Mouse (Mus musculus) C2C12 (cell line): ENCODE measurements around the gene Nfya. TPM values are rescaled to one million over a fixed set of nuclear protein-coding genes. Genes with fewer than 3 reads are reported as not detected.

Experiments used
- H3K27me3 ChIP-seq: one replicate; pipeline ENCODE4 v1.6.1; 2011; ENCODE audit not compliant: control insufficient read depth, insufficient read depth, insufficient read length
- H3K36me3 ChIP-seq: one replicate; pipeline ENCODE4 v1.6.1; 2011; ENCODE audit not compliant: control insufficient read depth, insufficient read depth
- H3K4me3 ChIP-seq: one replicate; pipeline ENCODE4 v1.5.1; 2011; ENCODE audit warnings: mild to moderate bottlenecking, control low read depth; ENCODE audit not compliant: poor library complexity, insufficient read depth, severe bottlenecking
- H3K79me2 ChIP-seq: one replicate; pipeline ENCODE4 v1.6.1; 2011; ENCODE audit not compliant: control insufficient read depth, insufficient read depth
- H3K79me3 ChIP-seq: one replicate; pipeline ENCODE4 v1.6.1; 2011; ENCODE audit warnings: low read depth, control low read depth
- H3ac ChIP-seq: one replicate; pipeline ENCODE3; 2011; ENCODE audit warnings: low read depth; ENCODE audit not compliant: control insufficient read depth, insufficient read length
- CEBPB ChIP-seq: IDR thresholded peaks from one replicate; pipeline ENCODE4 v1.6.1; 2011; ENCODE audit warnings: low read depth, mild to moderate bottlenecking, control low read depth, moderate library complexity
- CTCF ChIP-seq: IDR thresholded peaks from one replicate; pipeline ENCODE4 v1.5.1; 2011; ENCODE audit not compliant: control insufficient read depth, insufficient read depth, insufficient read length
- FOSL1 ChIP-seq: IDR thresholded peaks from one replicate; pipeline ENCODE4 v1.8.0; 2011; ENCODE audit warnings: mild to moderate bottlenecking, low read length; ENCODE audit not compliant: poor library complexity, insufficient read depth, severe bottlenecking
- MAX ChIP-seq: IDR thresholded peaks from one replicate; pipeline ENCODE4 v1.6.1; 2011; ENCODE audit warnings: mild to moderate bottlenecking, control low read depth
- MYOD1 ChIP-seq: IDR thresholded peaks from one replicate; pipeline ENCODE4 v1.6.1; 2011; ENCODE audit warnings: low read depth; ENCODE audit not compliant: control insufficient read depth, insufficient read length
- MYOG ChIP-seq: IDR thresholded peaks from one replicate; pipeline ENCODE4 v1.6.1; 2011; ENCODE audit not compliant: control insufficient read depth, insufficient read length; ENCODE audit errors: extremely low read depth
- USF1 ChIP-seq: IDR thresholded peaks from one replicate; pipeline ENCODE4 v1.6.1; 2011; ENCODE audit warnings: low read depth, mild to moderate bottlenecking, control low read depth, moderate library complexity
- polyA plus RNA-seq: library from polyadenylated mRNA; unstranded; fragments of >200 nt; fragmentation: generic; extraction: Trizol; gene quantifications from one replicate; pipeline ENCODE4 v1.2.1, GENCODE M21; 2012; ENCODE audit warnings: missing spikeins

The Nfya gene
- polyA plus RNA-seq, 1 experiment = 24.0 TPM

- no peak for TF ChIP-seq CEBPB
- TF ChIP-seq CTCF = no peak
- no peak for TF ChIP-seq MYOD1
- TF ChIP-seq MYOG = no peak
- no peak for TF ChIP-seq FOSL1
- Histone ChIP-seq H3K4me3 (no peak overlapping the region), H3K36me3 (no peaks in the 10 kb centered on the region), H3K79me3 (no peaks in the 10 kb centered on the region), H3K79me2 (no peaks in the 10 kb centered on the region), H3ac (no peak overlapping the region), H3K27me3 (no peaks in the 10 kb centered on the region)
Measured at GRCm38 (mm10) chr17:48443542-48444145, 33.9 kb upstream of the Nfya start.

GRCm38 (mm10) chr17:48442745-48443457 is 33.2 kb upstream of the Nfya start:
- Histone ChIP-seq H3K79me2 (no peaks in the 10 kb centered on the region), H3K36me3 (no peaks in the 10 kb centered on the region), H3K27me3 (no peaks in the 10 kb centered on the region), H3K79me3 (no peaks in the 10 kb centered on the region), H3ac (no peak overlapping the region), H3K4me3 (no peak overlapping the region)
- TF ChIP-seq CTCF = no peak
- no peak for TF ChIP-seq FOSL1

GRCm38 (mm10) chr17:48437421-48437911 is 27.8 kb upstream of the Nfya start:
- Histone ChIP-seq H3K4me3 (no peak overlapping the region), H3K27me3 (no peaks in the 10 kb centered on the region), H3K79me2 (no peaks in the 10 kb centered on the region), H3K79me3 (no peaks in the 10 kb centered on the region), H3ac (no peak overlapping the region), H3K36me3 (no peaks in the 10 kb centered on the region)
- no peak for TF ChIP-seq CEBPB
- no peak for TF ChIP-seq MYOG
- TF ChIP-seq MAX = no peak
- TF ChIP-seq USF1 = no peak
- no peak for TF ChIP-seq CTCF
- TF ChIP-seq MYOD1 = no peak
- TF ChIP-seq FOSL1 = no peak

GRCm38 (mm10) chr17:48436487-48436886 is 26.8 kb upstream of the Nfya start:
- TF ChIP-seq MYOG (no peak), CTCF (no peak), MYOD1 (no peak), CEBPB (no peak), USF1 (no peak), MAX (no peak), FOSL1 (no peak)
- H3K79me2 ChIP-seq = no peaks in the 10 kb centered on the region
- H3K4me3 ChIP-seq = no peak overlapping the region
- no peaks in the 10 kb centered on the region for H3K27me3 ChIP-seq
- no peaks in the 10 kb centered on the region for H3K36me3 ChIP-seq
- no peak overlapping the region for H3ac ChIP-seq
- H3K79me3 ChIP-seq = no peaks in the 10 kb centered on the region

- Histone ChIP-seq H3K27me3 (no peaks in the 10 kb centered on the region), H3ac (no peak overlapping the region), H3K4me3 (no peak overlapping the region), H3K36me3 (no peaks in the 10 kb centered on the region), H3K79me2 (no peaks in the 10 kb centered on the region), H3K79me3 (no peaks in the 10 kb centered on the region)
- TF ChIP-seq CTCF (no peak), FOSL1 (no peak), MYOD1 (no peak), MAX (no peak), MYOG (no peak), CEBPB (no peak), USF1 (no peak)
Measured at GRCm38 (mm10) chr17:48434479-48434878, 24.8 kb upstream of the Nfya start.

GRCm38 (mm10) chr17:48433689-48434330 is 24.1 kb upstream of the Nfya start:
- H3K79me3 ChIP-seq = no peaks in the 10 kb centered on the region
- no peak for TF ChIP-seq CTCF
- H3K4me3 ChIP-seq = no peak overlapping the region
- H3K27me3 ChIP-seq = no peaks in the 10 kb centered on the region
- H3ac ChIP-seq = no peak overlapping the region
- H3K36me3 ChIP-seq = no peaks in the 10 kb centered on the region
- H3K79me2 ChIP-seq = no peaks in the 10 kb centered on the region
